Mouse (Mus musculus): ENCODE data around the gene A630023A22Rik.
A peak's percentile ranks its signal among the peaks of the same experiment; 100 is the strongest.

A630023A22Rik gene

DNA sequence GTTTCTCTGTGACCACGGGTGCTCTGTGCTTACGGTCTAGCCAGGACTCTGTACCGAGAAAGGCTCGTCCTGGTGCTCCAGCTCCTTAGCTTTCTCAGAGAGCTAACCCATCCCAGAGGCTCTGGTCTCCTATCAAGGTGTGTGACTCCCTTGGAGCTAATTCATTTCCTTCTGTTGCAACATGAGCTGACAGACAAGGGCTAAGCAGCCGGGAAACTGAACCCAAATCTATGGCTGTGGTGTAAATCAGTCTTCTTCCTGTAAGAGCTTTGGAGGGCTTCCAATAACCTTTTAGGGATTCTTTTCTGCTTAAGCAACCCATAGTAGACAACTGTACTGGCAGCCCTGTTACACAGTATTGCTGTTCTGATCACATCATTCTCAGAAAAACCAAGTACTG lies at the start of gene A630023A22Rik:
TSS of gene A630023A22Rik (minus strand) at position 154 of the 400 bp plus-strand sequence.
- DNase-seq (ENCODE audit: low read depth) = no peak

DNA sequence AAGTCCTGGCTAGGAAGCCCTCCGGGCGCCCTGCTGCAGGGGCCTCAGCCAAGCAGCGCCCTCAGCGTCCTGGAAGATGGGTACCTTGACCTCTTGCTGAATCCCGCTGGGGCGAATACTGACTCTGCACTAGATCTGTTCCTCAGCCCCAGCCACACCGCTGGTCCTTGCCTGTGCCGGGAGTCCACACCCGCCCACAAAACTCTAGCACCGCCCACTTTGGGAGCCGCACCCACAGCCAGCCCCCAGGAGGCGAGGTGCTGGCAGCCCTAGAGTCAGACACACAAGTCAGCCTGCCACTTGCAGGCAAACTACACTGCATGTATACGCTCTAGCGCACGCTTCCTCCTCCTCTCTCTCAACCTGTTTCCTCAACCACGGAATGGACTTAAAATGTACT lies 49.8 kb upstream of the A630023A22Rik start, which contains the start of gene Npy4r:
TSS of gene Npy4r (minus strand) at position 148 of the 400 bp plus-strand sequence.
- DNase-seq (ENCODE audit: low read depth) = peak; percentile 39

DNA sequence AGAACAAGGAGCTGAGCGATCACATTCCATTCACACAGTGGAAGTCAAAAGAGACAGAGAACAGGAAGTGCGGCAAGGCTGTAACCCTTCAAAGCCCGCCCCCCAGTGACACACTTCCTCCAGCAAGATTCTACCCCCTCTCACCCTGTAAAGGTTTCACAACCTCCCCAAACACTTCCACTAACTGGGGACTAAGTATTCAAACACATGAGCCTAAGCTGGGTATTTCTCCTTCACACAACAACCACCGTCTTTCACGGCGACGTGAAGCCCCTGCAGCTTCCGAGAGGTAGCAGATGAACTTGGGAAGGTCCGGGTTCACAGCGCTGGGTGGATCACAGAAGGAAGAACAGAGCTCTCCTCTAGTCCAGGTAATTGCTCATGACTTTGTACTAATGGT lies 40.4 kb upstream of the A630023A22Rik start:
- DNase-seq (ENCODE audit: low read depth) = no peak

DNA sequence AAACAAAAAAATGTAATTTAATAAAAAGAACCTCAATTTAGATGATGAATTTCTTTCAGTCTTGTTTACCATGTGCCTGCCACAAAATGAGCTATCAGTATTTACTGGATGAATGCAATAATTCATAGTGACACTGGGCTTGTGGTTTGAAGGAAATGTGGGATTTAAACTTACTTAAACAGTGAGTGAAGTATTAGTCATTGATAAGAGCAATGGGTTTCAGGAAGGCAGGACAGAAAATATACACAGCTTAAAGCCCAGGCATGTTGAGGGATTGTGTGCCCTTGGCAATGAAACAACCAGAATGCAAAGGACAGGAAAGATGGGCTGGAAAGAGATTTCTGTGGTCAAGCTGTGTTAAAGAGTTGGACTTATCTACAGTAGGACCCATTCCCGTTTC lies 39.8 kb upstream of the A630023A22Rik start:
- DNase-seq (ENCODE audit: low read depth) = no peak

DNA sequence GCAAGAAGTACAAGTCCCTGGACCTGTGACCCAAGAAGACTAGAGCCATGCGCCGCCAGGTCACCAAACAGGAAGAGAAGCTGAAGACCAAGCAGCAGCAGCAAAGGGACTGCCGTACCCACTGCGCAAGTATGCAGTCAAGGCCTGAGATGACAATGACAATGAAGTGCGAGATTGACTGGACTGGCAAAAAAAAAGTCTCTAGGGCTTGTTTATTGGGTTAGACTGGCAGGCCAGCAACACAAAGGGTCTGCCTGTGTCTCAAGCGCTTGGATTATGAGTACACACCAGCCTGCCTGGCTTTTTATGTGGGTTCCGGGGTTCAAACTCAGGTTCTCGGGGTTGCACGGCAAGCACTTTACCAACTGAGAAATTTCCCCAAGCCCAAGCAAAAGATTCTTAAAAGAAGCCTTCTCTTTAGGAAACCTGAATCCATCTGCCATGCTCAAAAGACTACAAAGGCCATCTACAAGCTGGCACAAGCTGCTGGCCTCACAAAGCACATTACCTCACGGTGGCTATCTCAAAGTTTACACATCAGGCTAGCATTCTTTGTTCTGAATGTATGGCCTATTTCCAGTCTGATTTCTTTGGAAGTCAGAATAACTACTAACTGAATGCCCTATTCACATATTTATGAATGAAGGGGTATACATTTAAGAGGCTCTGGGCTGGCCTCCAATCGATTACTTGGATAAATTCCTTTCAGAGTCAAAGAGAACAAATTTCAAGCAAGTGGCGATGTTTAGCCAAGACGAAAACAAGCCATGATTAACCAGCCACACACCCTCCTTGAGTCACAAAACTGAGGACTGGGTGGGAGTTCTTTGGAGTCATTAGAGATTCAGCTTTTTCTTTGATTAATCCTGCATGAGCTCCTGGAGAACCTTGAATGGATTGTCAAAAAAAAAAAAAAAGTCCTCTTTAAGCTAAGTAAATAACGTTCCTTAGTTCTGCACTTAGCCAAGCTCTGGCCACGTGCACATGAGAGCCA lies 37.4 kb upstream of the A630023A22Rik start:
- no peak for DNase-seq (ENCODE audit: low read depth)

DNA sequence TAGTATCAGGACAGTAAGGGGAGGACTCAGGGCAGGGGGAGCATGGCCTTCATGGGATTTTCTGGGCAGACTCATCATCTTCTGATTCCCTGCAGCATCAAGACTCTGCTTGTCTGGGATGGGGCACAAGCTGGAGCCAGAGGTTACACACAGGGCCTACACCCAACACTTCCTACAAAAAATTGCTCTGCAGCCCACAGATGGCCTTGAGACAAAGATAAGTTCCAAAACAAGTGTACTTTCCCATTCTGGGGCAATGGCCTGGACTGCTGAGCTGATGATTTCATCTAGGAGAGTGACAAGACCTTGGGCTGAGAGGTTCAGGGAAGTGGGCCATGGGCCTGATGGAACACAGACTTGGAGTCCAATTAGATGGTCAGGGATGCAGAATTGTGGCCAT lies 32.8 kb upstream of the A630023A22Rik start:
- DNase-seq (ENCODE audit: low read depth) = no peak

DNA sequence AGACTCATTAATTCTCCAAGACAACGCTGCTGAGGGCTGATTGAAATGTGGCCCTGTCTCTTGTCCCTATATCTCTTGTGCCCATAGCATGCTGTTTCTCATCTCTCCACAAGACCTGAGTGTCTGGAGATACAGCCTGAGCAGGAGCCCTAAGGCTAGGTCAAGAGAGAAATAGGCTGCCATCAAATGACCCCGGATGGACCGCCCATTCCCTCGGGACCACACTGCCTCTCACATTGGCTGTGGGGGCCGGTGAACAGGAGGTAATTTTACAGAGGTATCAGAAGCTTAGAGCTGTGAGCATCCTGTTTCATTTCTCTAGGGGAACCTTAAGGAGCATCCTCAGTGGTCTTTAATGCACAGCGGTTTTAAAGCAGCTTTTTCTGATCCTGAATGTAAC lies 28.7 kb upstream of the A630023A22Rik start:
- no peak for DNase-seq (ENCODE audit: low read depth)

DNA sequence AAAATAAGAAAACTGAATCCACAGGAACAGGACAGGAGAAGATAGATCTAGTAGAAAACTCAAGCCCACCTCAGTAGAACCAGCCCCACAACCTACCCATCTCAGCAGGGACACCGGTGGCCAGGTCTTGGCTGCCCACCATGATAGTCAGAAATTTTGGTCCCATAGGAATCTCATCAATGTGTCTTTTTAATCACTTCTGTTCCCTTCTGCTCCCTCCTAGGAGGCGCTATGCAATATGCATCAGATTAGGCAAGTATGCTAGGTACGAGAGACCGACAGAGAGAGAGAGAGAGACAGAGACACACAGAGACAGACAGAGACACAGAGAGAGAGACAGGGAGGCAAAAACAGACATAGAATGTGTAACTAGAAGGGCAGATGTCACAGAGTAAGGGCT lies 19.1 kb upstream of the A630023A22Rik start:
- DNase-seq (ENCODE audit: low read depth) = no peak

DNA sequence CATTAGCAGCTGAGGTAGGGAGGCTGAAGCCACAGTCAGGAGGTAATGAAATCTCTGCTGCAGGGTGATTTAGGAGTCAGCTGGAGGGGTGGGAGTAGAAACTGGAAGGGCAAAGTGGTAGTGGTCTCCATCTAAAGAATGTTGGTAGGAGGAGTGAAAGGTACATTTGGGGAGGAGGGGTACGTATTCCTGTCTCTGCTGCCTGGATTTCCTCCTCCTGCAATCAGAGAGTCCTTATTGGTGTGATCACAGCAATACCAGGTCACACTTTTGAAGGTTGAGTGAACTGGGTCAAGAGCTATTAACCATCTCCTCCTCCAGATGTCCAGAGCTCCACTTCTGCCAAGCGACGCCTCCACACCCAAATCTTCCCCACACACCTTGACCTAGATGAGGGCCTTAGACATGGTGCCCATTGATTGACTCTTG lies 18.4 kb upstream of the A630023A22Rik start:
- no peak for DNase-seq (ENCODE audit: low read depth)

DNA sequence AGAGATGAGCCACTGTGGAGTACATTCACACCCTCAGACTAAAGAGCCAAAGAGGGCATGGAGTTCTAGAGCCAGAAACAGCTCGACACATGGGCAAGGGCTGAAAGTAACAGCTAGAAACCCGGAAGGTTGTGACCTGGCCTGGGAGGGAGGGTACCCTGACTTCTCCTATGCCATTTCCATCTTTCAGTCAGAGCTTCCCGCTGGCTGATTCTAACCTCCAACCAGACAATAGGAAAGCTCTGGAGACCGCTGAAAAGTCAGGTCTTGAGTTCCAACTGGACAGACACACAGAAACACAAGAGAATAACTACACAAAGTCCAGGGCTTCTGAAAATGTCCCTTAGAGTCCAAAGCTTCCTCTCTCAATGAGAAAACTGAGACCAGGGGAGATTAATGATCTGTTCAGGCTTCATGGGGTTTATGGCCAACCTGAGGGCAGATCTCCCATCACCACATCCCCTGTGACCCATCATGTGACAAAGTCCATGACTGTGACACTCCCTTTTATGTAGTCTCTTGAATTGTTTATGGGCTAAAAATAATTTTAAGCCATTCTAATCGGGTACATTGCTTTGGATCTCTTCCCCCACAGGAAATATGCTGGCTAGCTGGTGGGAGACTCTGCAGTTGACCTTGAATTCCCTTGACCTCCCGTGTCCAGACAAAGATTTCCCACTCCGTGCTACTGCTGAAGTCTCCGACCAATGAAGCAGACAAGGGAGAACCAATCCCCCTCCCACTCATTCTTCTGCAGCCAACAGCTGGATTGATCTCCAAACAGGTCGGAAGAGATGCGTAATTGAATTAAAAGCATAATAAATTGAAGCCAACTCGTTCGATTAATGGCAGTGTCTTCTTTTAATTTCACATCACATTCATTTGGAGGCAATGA lies 17.7 kb upstream of the A630023A22Rik start:
- no peak for DNase-seq (ENCODE audit: low read depth)

DNA sequence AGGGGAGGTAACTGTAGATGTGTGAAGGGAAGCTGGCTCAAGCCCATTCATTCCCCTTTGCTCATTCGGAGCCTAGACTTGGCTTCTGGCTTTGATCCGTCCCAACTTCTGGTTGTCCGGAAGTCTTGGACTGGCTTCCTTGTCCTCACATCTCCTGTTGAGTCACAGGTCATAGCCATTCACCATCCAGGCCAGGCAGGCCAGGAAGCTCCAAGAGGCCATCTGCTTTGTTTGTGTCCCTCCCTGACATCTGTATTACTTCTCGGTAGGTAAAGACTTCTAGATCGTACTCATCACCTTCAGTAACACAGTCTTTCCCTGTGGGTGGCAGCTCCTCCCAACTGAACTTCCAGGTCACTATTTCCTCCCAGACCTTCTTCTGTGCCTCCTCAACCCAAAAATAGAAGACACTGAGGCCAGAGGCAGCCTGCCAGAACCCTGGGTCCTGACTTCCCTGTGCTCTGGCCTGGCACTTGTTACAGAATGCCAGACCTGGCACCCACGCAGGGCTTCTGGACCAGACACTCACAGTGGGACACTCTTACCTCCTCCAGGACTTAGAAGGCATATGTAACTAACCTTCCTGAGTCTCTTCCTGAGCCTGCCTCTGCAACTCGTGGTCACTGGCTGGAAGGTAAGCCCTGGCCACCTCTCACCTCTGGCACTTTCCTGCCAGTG lies 16.6 kb upstream of the A630023A22Rik start:
- no peak for DNase-seq (ENCODE audit: low read depth)

DNA sequence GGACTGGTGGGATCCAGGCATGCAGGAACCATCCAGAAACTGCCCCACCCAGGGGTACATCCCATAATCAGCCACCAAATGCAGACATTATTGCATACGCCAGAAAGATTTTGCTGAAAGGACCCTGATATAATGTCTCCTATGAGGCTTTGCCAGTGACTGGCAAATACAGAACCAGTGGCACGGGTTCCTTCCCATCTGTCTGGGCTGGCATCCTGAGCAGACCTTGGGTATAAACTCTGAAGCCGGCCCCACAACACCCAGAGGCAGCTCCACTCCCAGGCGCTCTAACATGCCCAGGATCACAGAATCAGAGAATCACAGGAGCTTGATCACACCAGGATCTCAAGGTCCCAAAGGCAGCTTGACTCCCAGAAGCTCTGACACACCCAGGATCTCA lies 11.8 kb upstream of the A630023A22Rik start:
- DNase-seq (ENCODE audit: low read depth) = no peak

DNA sequence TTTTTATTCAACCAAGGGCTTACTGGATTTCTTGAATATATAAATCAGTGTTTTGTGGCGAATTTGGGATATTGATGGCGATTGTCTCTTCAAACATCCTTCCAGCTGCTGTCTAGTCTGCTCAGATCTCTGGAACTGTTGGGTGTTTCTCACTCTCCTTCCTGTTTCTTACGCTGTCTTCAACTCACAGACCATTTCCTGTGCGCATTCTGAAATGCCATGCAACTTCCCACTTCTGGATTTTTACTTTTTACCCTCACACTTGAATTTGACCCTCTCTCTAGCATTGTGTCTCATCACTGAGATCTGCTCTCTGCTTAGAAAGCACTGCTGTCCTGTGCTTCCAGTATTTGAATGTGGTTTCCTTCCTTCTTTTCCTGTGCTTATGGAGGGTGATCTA lies 5.0 kb upstream of the A630023A22Rik start:
- no peak for DNase-seq (ENCODE audit: low read depth)

DNA sequence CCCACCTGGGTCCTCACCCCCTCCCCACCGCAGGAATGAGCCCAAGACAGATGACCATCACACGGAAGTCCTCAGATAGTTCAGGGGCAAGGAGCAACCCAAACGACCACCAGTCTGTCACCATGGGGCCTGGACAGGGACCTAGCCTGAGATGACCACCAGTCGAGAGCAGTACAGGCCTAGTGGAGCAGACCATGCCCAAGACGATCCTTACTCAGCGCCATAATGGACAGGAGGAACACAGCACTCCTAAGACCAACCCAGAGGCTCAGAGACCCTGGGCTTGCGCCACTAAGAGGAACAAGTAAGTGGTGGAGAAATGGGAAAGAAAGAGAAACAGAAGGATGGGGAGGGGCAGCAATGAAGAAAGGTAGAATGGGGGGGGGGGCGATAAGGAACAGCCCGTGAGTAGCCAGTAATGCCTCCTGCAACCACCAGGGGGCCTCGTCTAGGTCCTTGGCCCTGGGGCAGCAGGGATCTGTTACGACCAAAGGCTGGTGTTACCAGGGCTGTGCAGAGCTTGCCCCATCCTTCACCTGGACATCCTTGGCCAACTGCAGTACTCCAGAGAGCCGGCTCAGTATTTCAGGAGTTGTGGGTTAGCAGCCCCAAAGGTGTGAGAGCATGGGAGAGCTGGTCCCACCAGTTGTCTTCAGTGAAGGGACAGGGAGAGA lies 4.0 kb upstream of the A630023A22Rik start:
- no peak for DNase-seq (ENCODE audit: low read depth)

DNA sequence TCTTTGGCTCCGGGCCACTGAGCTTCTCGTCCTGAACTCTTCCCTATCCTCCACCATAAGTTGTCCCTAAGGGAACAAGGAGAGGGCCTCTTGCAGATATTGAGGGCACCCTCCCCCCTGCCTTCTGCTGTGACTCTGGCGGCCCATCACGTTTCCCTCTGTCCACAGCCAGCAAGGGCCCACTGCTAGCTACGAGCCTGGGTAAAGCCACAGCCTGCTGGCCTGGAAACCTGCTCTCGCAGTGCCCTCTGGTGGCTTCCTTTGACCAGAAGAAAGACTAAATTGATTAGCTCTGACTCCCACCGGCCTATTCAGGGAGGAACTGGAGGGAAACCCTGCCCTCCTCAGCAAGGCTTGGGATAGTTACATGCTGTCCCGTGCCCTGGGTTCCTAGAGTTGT lies 2.3 kb upstream of the A630023A22Rik start:
- peak; percentile 23 for DNase-seq (ENCODE audit: low read depth)

DNA sequence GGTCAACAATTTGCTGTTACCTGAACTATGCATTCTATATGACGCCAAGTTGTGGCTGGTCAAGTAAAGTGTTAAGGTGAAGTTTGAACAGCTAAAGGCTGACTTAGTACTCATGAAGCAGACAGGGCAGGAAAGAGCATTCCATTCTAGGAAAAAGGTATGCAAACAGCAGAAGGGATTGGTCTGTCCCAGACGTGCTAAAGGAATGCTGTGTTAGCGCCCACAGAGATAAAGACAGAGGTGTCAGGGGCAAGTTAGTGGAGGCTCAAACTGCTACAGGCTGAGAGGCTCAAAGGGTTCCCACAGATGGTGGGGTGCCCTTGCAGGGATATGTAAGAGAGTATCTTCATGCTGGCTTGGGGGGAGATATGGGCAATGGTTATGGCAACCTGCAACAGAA lies 1.3 kb upstream of the A630023A22Rik start:
- no peak for DNase-seq (ENCODE audit: low read depth)

DNA sequence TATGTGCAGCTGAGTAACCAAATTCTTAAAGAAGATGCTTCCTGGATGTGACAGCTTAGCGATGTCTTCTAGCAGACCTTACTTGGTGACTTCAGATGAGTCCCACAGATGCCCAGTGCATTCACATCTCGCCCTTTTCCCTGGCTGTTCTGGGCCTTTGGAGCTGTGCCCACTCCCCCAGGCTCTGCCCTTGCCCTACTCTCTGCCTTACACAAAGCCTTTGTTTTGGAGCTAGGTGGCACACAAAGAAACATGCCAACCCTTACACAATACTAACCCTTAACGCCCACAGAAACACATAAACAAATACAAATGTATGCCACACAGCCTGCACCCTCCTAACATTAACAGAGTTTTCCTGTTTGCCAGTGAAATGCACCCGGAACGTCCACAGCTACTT lies 6.4 kb downstream of the A630023A22Rik start:
- DNase-seq (ENCODE audit: low read depth) = no peak

DNA sequence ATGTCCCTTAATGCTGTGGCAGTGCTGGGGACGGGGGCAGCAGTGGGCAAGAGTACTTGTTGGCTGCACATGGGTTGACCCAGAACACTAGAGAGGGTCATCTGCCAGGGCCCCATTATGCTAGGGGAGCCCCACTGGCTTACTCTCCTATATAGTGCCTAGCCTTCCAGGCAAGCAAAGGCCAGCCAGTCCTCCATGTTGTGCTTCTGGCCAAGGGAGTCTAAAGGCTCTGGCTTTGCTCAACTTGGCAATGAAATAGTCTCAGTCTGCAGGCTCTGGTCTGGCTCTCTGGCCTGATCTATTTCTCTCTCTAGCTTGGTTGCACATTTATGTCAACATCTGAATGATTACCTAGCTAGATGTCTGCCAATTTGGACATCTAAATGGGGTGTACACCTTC lies 9.7 kb downstream of the A630023A22Rik start:
- no peak for DNase-seq (ENCODE audit: low read depth)

DNA sequence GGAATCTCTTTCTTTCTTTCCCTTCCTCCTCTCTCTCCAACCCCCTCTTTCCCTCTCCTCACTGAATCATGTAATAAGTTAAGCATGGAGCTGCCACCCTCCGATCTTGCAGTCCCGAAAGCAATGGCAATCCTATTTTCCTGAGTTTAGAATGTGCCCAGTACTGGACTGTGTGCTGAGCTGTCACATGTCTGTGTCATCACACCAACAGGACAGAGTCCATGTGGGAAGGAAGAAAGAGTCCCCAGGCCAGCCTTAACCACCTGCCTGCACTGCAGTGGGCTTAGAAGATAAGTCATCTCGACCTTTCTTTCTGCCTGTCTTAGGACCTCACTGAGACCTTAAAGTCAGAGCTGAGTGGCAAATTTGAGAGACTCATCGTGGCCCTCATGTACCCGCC lies 11.1 kb downstream of the A630023A22Rik start:
- DNase-seq (ENCODE audit: low read depth) = no peak

DNA sequence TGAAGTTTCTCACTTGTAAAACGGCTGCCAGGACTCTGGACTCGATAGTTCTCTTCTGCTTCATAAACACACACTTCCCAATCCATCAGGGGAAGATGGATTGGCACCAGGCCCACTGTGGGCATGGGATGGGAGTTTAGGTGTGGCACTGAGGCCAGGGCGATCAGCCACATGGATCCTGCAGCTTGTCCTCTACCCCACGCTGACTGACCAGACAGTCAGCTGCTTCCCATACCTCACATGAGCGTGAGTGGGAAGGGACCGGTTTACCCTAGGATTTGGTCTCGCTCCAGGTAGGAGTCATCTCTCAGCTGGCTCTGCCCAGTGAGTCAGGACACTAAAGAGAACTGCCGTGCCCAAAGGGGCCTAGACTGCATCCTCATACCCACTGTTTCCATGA lies 12.8 kb downstream of the A630023A22Rik start:
- no peak for DNase-seq (ENCODE audit: low read depth)

DNA sequence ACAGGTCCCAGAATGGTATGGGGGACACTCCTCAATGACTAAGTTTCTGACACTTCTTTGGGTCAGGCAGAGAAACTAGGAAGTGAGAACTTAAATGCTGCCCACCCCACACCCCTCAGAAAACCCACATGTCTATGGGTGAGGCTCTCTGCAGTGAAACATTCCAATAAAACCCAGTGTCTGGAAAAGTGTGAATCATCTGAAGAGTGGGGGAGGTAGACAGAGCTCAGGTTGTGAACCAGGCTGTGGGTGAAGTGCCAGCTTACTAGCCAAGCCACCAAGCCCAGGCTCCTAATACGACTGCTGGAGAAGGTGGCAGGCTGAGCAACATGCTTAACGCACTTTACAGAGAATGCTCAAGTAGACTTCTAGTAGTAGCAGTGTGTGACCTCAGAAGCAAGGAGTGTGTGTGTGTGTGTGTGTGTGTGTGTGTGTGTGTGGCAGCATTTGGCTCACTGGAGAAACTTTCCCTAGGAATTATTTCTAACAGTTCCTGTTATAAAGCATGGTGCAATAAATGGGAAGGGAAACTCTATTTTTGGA lies 14.6 kb downstream of the A630023A22Rik start:
- DNase-seq (ENCODE audit: low read depth) = no peak
